Mouse (Mus musculus) mature B cell (primary cell): ENCODE results near the gene Gsdma3.
"Not testable (repeated sequence)": the region's sequence is repeated elsewhere in the genome, so short reads cannot be mapped to it uniquely, and the experiment has no call there.

ENCODE experiments used
- in situ Hi-C: fragments of 300-500 bp; cut with MboI; formaldehyde crosslinking; loops from 2 replicates; pipeline ENCODE4 v1.14.3; 2019

The Gsdma3 gene

GRCm38 (mm10) chr11:98668984-98669383, 42.8 kb downstream of the Gsdma3 start:
- in situ Hi-C loops, result no loop called here

- in situ Hi-C loops, result no loop called here
Measured at GRCm38 (mm10) chr11:98671284-98671815, 45.2 kb downstream of the Gsdma3 start.

- in situ Hi-C loops, result no loop called here
Measured at GRCm38 (mm10) chr11:98671857-98672256, 45.7 kb downstream of the Gsdma3 start.

- in situ Hi-C loops, result no loop called here
Measured at GRCm38 (mm10) chr11:98672482-98672881, 46.3 kb downstream of the Gsdma3 start.

GRCm38 (mm10) chr11:98673136-98673535, 47.0 kb downstream of the Gsdma3 start:
- in situ Hi-C loops, result not testable (repeated sequence)

GRCm38 (mm10) chr11:98675829-98676363, 49.7 kb downstream of the Gsdma3 start:
- in situ Hi-C loops, result no loop called here

GRCm38 (mm10) chr11:98680023-98680422, 53.9 kb downstream of the Gsdma3 start:
- in situ Hi-C loops, result no loop called here

GRCm38 (mm10) chr11:98680595-98680994, 54.4 kb downstream of the Gsdma3 start:
- in situ Hi-C loops, result not testable (repeated sequence)

- in situ Hi-C loops, result no loop called here
Measured at GRCm38 (mm10) chr11:98681186-98681585, 55.0 kb downstream of the Gsdma3 start.

GRCm38 (mm10) chr11:98681786-98682745, 55.9 kb downstream of the Gsdma3 start, which contains the start of gene Psmd3:
Gene Psmd3 (plus strand): TSS chr11:98682554.
- in situ Hi-C loops, result no loop called here

GRCm38 (mm10) chr11:98682811-98683210, 56.7 kb downstream of the Gsdma3 start:
- in situ Hi-C loops, result no loop called here

GRCm38 (mm10) chr11:98685642-98686041, 59.5 kb downstream of the Gsdma3 start:
- in situ Hi-C loops, result no loop called here

- in situ Hi-C loops, result no loop called here
Measured at GRCm38 (mm10) chr11:98686976-98687375, 60.8 kb downstream of the Gsdma3 start.
